Mouse (Mus musculus) ES-E14 (cell line): ENCODE results near the gene Sin3a.

Experiments
- ZC3H11A ChIP-seq: IDR thresholded peaks from 2 replicates; pipeline ENCODE4 v1.6.1; 2012; ENCODE audit warnings: low read depth, mild to moderate bottlenecking, inconsistent platforms, low read length, borderline replicate concordance
- ZNF384 ChIP-seq: IDR thresholded peaks from 2 replicates; pipeline ENCODE4 v1.6.1; 2012; ENCODE audit warnings: low read depth, low read length, inconsistent platforms

- TF ChIP-seq ZC3H11A (no peak), ZNF384 (no peak)
Observed at GRCm38 (mm10) chr9:57070800-57071545, 867 bp upstream of the Sin3a start.
